Mouse (Mus musculus) midbrain, embryonic 14.5 days (tissue): ENCODE data around the gene Slc25a1. TPM values are rescaled to one million over a fixed set of nuclear protein-coding genes. Genes with fewer than 3 reads are reported as not detected.
A peak's percentile ranks its signal among the peaks of the same experiment; 100 is the strongest.

ENCODE experiments used
- ATAC-seq: fragments of 200-750 bp; cut with Nextera tagmentation; 2 replicates; pipeline ENCODE4 v1.8.0; 2017; ENCODE audit warnings: moderate number of reproducible peaks, moderate library complexity; ENCODE audit not compliant: low FRiP score, low TSS enrichment
- DNase-seq: peaks from one replicate; pipeline ENCODE4 v3.0.0-alpha.2; 2015
- H3K27ac ChIP-seq: fragments of 300-500 bp; sonication (generic); replicated peaks from 2 replicates; pipeline ENCODE4 v1.5.1; 2014; ENCODE audit warnings: mild to moderate bottlenecking, low read depth, low read length, moderate library complexity
- H3K27me3 ChIP-seq: fragments of 300-500 bp; sonication (generic); 2 replicates; pipeline ENCODE4 v1.6.1; 2014; ENCODE audit warnings: low read length, control low read depth, mixed read lengths; ENCODE audit not compliant: control insufficient read depth, insufficient read depth
- H3K36me3 ChIP-seq: fragments of 300-500 bp; sonication (generic); 2 replicates; pipeline ENCODE4 v1.6.1; 2014; ENCODE audit warnings: low read length, control low read depth; ENCODE audit not compliant: control insufficient read depth, insufficient read depth
- H3K4me1 ChIP-seq: fragments of 300-500 bp; sonication (generic); 2 replicates; pipeline ENCODE4 v1.6.1; 2014; ENCODE audit warnings: mild to moderate bottlenecking, antibody characterized with exemption, low read length, control low read depth; ENCODE audit not compliant: control insufficient read depth, insufficient read depth
- H3K4me2 ChIP-seq: fragments of 300-500 bp; sonication (generic); 2 replicates; pipeline ENCODE4 v1.6.1; 2014; ENCODE audit warnings: mild to moderate bottlenecking, low read length, moderate library complexity
- H3K4me3 ChIP-seq: fragments of 300-500 bp; sonication (generic); replicated peaks from 2 replicates; pipeline ENCODE4 v1.5.1; 2014; ENCODE audit warnings: low read depth, low read length
- H3K9ac ChIP-seq: fragments of 300-500 bp; sonication (generic); replicated peaks from 2 replicates; pipeline ENCODE4 v1.6.1; 2014; ENCODE audit warnings: mild to moderate bottlenecking, low read length, moderate library complexity
- H3K9me3 ChIP-seq: fragments of 300-500 bp; sonication (generic); 2 replicates; pipeline ENCODE4 v1.6.1; 2016; ENCODE audit warnings: low read length, control low read depth, mixed read lengths; ENCODE audit not compliant: control insufficient read depth
- WGBS: fragments of 180-500 bp; shearing (Covaris S2); extraction: QIAGEN DNeasy Blood & Tissue Kit; methylation state at CpG from one replicate; pipeline ENCODE4 v1.1.7; 2014; 5-methylcytosine and 5-hydroxymethylcytosine counted together
- polyA plus RNA-seq: library from polyadenylated mRNA; unstranded; fragments of >200 nt; fragmentation: Nextera tagmentation; extraction: Ambion mirVana; gene quantifications from 2 replicates; pipeline ENCODE4 v1.2.1, GENCODE M21; 2014

Gene Slc25a1
- polyA plus RNA-seq, 1 experiment from 2014 or later, result 145 TPM

DNA sequence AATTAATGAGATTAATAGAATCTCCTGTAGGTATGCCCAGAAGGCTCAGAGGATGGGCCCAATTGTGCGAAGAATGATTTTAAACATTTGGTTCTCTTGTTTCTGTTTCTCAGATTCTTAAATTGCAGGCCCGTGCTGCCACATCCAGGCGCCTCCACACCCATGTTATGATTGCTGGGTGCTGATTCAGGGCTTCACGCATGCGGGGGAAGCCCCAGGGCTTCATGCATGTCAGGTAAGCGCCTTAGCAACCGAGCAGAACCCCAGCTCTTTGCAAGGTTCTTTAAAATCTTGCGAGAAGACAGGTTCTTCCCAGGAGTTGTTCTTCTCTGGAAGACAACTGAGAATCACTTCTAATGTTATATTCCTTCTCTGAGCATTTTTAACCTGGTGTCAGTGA lies 15.4 kb upstream of the Slc25a1 start:
- no peak overlapping the region for H3K4me3 ChIP-seq
- H3K4me1 ChIP-seq, result no peaks in the 10 kb centered on the region
- ATAC-seq, result no peak
- WGBS, result 68% methylated on average over 8 of the region's 8 CpGs
- no peaks in the 10 kb centered on the region for H3K36me3 ChIP-seq
- no peak for DNase-seq
- no peak overlapping the region for H3K9ac ChIP-seq
- H3K27me3 ChIP-seq, result no peaks in the 10 kb centered on the region
- H3K9me3 ChIP-seq, result no peaks in the 10 kb centered on the region
- no peak overlapping the region for H3K4me2 ChIP-seq
- no peak overlapping the region for H3K27ac ChIP-seq

DNA sequence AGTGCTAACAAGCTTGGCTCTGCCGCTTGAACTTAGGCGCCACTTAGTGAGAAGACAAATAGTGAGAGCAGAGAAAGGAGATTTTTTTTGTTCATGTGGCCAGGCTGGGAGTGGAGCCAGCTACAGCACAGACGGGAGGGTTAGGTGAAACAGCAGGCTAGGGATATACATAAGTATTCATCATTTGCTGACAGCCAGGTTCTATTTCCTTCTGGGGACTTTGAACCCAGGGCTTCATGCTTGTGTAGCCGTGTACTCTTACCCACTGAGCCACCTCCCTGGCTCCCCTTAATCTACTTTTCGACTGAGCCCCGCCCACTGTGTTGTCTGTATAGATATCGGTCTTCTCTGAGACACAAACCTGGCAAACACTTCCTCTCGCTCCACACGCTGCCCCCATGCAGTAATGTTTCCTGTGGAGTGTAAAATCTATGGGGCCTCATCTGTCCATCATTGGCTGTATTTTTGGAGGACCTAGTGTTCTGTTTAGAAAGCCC lies 11.3 kb upstream of the Slc25a1 start:
- Histone ChIP-seq H3K4me1 (no peaks in the 10 kb centered on the region), H3K36me3 (no peaks in the 10 kb centered on the region), H3K27ac (no peak overlapping the region), H3K4me2 (no peak overlapping the region), H3K4me3 (no peak overlapping the region), H3K9me3 (no peaks in the 10 kb centered on the region), H3K27me3 (no peaks in the 10 kb centered on the region), H3K9ac (no peak overlapping the region)
- 57% methylated on average over 9 of the region's 9 CpGs for WGBS
- ATAC-seq (no peak), DNase-seq (no peak)

DNA sequence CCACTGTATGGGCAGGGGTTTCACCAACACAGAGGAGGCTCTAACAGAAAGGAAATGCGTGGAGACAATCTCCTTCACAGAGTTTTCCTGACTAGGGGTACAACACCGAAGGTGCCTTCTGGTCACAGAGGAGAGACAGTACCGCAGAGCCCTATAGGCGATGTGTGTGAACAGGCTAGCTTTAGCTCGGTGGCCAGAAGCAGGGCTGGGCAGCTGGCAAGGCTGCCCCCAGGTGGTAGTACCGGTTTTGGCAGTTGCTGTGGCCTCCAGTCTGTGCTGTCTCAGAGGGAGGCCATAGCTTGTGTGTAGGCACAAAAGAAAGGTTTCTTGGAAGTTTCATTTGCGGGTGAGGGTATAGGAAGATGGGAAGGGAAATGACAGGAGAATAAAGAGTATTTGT lies 10.8 kb upstream of the Slc25a1 start:
- Histone ChIP-seq H3K4me1 (no peaks in the 10 kb centered on the region), H3K27ac (no peak overlapping the region), H3K36me3 (no peaks in the 10 kb centered on the region), H3K4me3 (no peak overlapping the region), H3K4me2 (no peak overlapping the region), H3K9me3 (no peaks in the 10 kb centered on the region), H3K27me3 (no peaks in the 10 kb centered on the region), H3K9ac (no peak overlapping the region)
- 8% methylated on average over 7 of the region's 7 CpGs for WGBS
- ATAC-seq, result peak; percentile 60; the same call in 1 of the 2 replicates
- peak; percentile 74 for DNase-seq

- H3K9me3 ChIP-seq, result no peaks in the 10 kb centered on the region
- no peak overlapping the region for H3K4me3 ChIP-seq
- ATAC-seq (no peak), DNase-seq (no peak)
- H3K27ac ChIP-seq, result no peak overlapping the region
- 83% methylated on average over 7 of the region's 7 CpGs for WGBS
- H3K27me3 ChIP-seq, result no peaks in the 10 kb centered on the region
- H3K36me3 ChIP-seq, result no peaks in the 10 kb centered on the region
- H3K9ac ChIP-seq, result no peak overlapping the region
- H3K4me2 ChIP-seq, result no peak overlapping the region
- no peaks in the 10 kb centered on the region for H3K4me1 ChIP-seq
These were observed 10.2 kb upstream of the Slc25a1 start for GRCm38 (mm10) chr16:17938187-17938586.

DNA sequence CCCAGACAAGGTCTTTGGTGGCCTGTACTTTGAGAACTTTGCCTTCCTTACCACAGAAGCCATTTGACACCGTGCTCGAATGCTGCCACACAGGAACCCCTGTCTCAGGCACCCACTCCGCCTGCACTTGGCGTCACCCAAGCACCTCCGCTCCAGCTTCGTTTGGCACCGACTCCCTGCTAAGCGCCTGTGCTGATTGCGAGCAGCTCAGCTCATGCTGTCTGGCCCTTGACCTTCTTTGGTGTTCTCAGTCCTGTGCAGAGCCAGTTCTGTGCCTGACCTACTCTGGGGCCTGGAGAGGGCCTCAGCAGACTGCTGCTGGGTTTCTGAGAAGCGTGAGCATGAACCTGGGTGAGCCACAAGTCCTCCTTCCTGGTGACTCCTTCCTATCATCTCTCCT lies 8.8 kb upstream of the Slc25a1 start:
- Histone ChIP-seq H3K4me1 (no peaks in the 10 kb centered on the region), H3K9me3 (no peaks in the 10 kb centered on the region), H3K4me2 (no peak overlapping the region), H3K27ac (no peak overlapping the region), H3K36me3 (no peaks in the 10 kb centered on the region), H3K4me3 (no peak overlapping the region), H3K9ac (no peak overlapping the region), H3K27me3 (no peaks in the 10 kb centered on the region)
- no peak for DNase-seq
- ATAC-seq, result no peak
- WGBS, result 83% methylated on average over 10 of the region's 10 CpGs

DNA sequence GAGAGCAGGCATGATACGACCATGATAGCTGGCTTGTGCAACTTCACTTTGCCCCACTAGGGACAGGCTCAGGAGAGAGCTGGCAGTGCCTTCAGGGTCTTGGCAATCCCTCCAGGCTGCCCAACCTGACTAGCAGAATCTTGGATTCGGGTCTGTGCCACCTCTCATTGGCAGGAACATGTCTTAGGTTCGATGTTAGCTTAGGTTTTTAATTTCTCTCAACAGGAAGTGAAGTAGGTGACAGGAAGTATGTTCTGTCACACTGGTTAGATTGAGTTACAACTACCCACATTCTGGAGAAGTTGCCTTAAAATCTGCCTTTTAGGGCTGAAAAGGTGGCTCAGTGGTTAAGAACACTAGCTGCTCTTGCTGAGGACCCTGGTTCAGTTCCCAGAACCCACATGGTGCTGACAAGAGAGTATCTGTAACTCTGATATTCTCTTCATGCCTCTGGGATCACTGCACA lies 6.5 kb upstream of the Slc25a1 start:
- DNase-seq, result no peak
- no peaks in the 10 kb centered on the region for H3K9me3 ChIP-seq
- no peaks in the 10 kb centered on the region for H3K4me1 ChIP-seq
- 74% methylated on average over 3 of the region's 3 CpGs for WGBS
- no peaks in the 10 kb centered on the region for H3K27me3 ChIP-seq
- ATAC-seq, result no peak
- no peaks in the 10 kb centered on the region for H3K36me3 ChIP-seq
- no peak overlapping the region for H3K9ac ChIP-seq
- no peak overlapping the region for H3K27ac ChIP-seq
- H3K4me3 ChIP-seq, result no peak overlapping the region
- H3K4me2 ChIP-seq, result no peak overlapping the region

GRCm38 (mm10) chr16:17933594-17934444 lies 5.8 kb upstream of the Slc25a1 start:
- H3K9me3 ChIP-seq, result no peaks in the 10 kb centered on the region
- 0 out of 2 replicates have a peak, but pooled peaks cover 2% of the 10 kb centered on the region for H3K4me1 ChIP-seq
- 70% methylated on average over 9 of the region's 9 CpGs for WGBS
- no peaks in the 10 kb centered on the region for H3K36me3 ChIP-seq
- no peak overlapping the region for H3K9ac ChIP-seq
- H3K27ac ChIP-seq, result no peak overlapping the region
- H3K4me3 ChIP-seq, result no peak overlapping the region
- H3K27me3 ChIP-seq, result no peaks in the 10 kb centered on the region
- no peak overlapping the region for H3K4me2 ChIP-seq
- ATAC-seq, result no peak
- no peak for DNase-seq

DNA sequence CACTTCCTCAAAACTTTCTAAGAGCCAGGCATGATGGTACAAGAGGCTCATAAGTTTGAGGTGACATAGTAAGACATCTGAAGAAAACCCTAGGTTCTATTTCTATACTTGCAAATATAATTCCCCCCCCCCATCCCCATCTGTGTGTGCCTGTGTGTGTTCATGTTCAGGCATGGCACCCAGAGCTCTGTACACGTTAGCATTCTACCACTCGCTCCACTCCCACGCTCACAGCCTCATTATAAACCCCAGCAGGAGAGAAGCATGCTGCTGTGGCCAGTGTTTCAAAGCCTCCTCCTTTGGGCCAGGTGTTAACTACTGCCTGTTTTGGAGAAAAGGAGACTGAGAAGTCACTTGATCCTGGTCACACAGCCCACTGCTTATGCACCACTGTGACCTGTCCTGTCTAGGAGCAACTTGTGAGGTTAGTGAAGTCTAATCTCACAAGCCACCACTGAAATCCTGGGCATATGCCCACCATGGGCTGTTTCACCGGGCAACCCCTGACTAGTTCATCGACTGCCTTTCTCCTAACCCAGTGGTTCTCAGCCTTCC lies 4.0 kb upstream of the Slc25a1 start:
- no peak overlapping the region for H3K9ac ChIP-seq

More for the DNA sequence above, 4.0 kb upstream of the Slc25a1 start:
- H3K27ac ChIP-seq, result no peak overlapping the region
- no peak overlapping the region for H3K4me3 ChIP-seq
- H3K27me3 ChIP-seq, result no peaks in the 10 kb centered on the region
- no peaks in the 10 kb centered on the region for H3K36me3 ChIP-seq
- no peak for DNase-seq
- no peak for ATAC-seq
- H3K9me3 ChIP-seq, result no peaks in the 10 kb centered on the region
- H3K4me2 ChIP-seq, result no peak overlapping the region
- 0 out of 2 replicates have a peak, but pooled peaks cover 9% of the 10 kb centered on the region for H3K4me1 ChIP-seq
- 75% methylated on average over 5 of the region's 5 CpGs for WGBS
